Mouse (Mus musculus): ENCODE measurements around the gene Dach2. TPM values are rescaled to one million over a fixed set of nuclear protein-coding genes. Genes with fewer than 3 reads are reported as not detected.

Gene Dach2
- not detected for total RNA-seq (2023)

DNA sequence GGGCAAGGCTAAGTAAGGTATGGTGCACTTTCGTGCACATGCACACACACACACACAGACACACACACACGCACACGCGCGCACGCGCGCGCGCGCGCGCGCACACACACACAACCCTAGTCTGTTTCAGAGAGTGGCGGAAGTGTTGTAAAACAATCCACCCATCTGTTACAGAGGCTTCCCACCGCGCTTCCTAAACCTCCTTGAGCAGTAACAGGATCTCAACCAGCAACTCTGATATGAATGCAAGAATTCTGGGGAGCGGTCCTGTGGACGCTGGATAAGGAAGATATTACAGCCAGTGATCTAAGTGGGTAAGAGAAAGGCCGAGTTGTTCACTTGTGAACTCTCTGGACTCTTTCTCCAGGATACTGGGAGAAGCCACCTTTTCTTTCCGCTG lies at the start of gene Dach2:
Dach2 (plus strand) TSS at position 107 of the 400 bp plus-strand sequence.

Other genes with a start within 250 kb of the Dach2 start
- 23.1 TPM for gene Chm, start 112.0 kb upstream of the Dach2 start, total RNA-seq (2023)

Measured in CD4-positive naive resting alpha-beta T cell, adult 76 days (primary cell).